29 mouse cellular contexts compared by ENCODE assay signal in the genomic region with DNA sequence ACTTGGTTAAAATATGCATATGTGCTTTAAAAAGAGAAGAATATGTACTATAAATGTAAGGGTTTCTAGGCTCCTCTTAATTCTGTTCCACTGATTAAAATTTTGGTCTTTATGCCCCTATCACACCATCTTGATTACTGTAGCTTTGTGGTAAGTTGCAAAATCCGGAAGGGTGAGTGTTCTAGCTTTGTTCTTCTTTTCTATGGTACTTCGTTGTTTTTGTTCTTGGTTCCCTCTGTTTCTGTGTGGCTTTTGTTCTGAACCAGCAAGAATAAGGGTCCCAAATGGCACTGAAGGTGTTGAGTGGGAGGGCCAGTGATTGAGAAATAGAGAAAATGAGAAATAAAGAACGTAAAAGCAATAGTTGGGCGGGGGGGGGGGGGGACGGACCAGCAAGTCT. TPM values are rescaled to one million over a fixed set of nuclear protein-coding genes. Genes with fewer than 3 reads are reported as not detected.
"Had no signal": no experiment of that assay in that cellular context is flagged by ENCODE, and none has a peak within 500 bp of the region (broad histone marks: within the 10 kb centered on the region; RNA-seq: fewer than 3 reads in every experiment).

No protein-coding gene starts in this region.

- H3K4me1 ChIP-seq: lung, embryonic 15.5 days; midbrain, embryonic 12.5 days; midbrain, embryonic 15.5 days; neural tube, embryonic 12.5 days had no signal

- H3K27ac ChIP-seq: kidney, postnatal 0 days; left cerebral cortex, adult 2 months; liver, embryonic 14.5 days; lung, embryonic 15.5 days; midbrain, embryonic 12.5 days; midbrain, embryonic 15.5 days; neural tube, embryonic 12.5 days had no signal

- H3K4me2 ChIP-seq: liver, embryonic 11.5 days; lung, embryonic 15.5 days; midbrain, embryonic 12.5 days; midbrain, embryonic 15.5 days; neural tube, embryonic 12.5 days had no signal

- H3K27me3 ChIP-seq: lung, embryonic 15.5 days; midbrain, embryonic 12.5 days; midbrain, embryonic 15.5 days; neural tube, embryonic 12.5 days had no signal

- H3K36me3 ChIP-seq: lung, embryonic 15.5 days; midbrain, embryonic 12.5 days; midbrain, embryonic 15.5 days; neural tube, embryonic 12.5 days had no signal

- ATAC-seq: intestine, postnatal 0 days; midbrain, embryonic 15.5 days had no signal

- H3K9ac ChIP-seq: liver, embryonic 14.5 days; lung, embryonic 15.5 days; midbrain, embryonic 12.5 days; midbrain, embryonic 15.5 days; neural tube, embryonic 12.5 days had no signal

- H3K4me3 ChIP-seq: left cerebral cortex, adult 2 months; lung, embryonic 15.5 days; midbrain, embryonic 12.5 days; midbrain, embryonic 15.5 days; neural tube, embryonic 12.5 days had no signal

- DNase-seq: kidney, adult 2 months; kidney, postnatal 36 days; layer of hippocampus, postnatal 36 days; lung, adult 18-20 months; lung, postnatal 14 days; thymus, adult 18-20 months; thymus, postnatal 36 days had no signal

- H3K9me3 ChIP-seq: lung, embryonic 15.5 days; midbrain, embryonic 12.5 days; midbrain, embryonic 15.5 days; neural tube, embryonic 12.5 days had no signal

RNA-seq across cellular contexts. Expression of a gene that starts 27.2 kb away (rescaled TPM):
- total RNA-seq: layer of hippocampus, adult 8-10 months; layer of hippocampus, postnatal 10 days; layer of hippocampus, postnatal 36 days; left cerebral cortex, adult 2 months; left cerebral cortex, postnatal 10 days; left cerebral cortex, postnatal 36 days had no signal
- polyA plus RNA-seq: intestine, embryonic 14.5 days; intestine, postnatal 0 days; kidney, adult 2 months; kidney, embryonic 14.5 days; kidney, postnatal 0 days; limb, embryonic 11.5 days; limb, embryonic 14.5 days; liver, embryonic 11.5 days; liver, embryonic 14.5 days; lung, embryonic 15.5 days; midbrain, embryonic 12.5 days; midbrain, embryonic 15.5 days; neural tube, embryonic 12.5 days; small intestine, adult 2 months; spleen, adult 2 months; stomach, embryonic 16.5 days; testis, adult 2 months; urinary bladder, adult 2 months had no signal

RNA-seq across cellular contexts. Expression of a gene that starts 30.9 kb away (rescaled TPM):
- total RNA-seq: layer of hippocampus, postnatal 36 days; left cerebral cortex, adult 2 months; left cerebral cortex, postnatal 36 days had no signal
- polyA plus RNA-seq: testis, adult 2 months had no signal

RNA-seq across cellular contexts. Expression of a gene that starts 44.1 kb away (rescaled TPM):
- total RNA-seq: layer of hippocampus, postnatal 10 days; layer of hippocampus, postnatal 36 days; left cerebral cortex, adult 2 months; left cerebral cortex, postnatal 10 days; left cerebral cortex, postnatal 36 days had no signal
- polyA plus RNA-seq: kidney, embryonic 14.5 days; midbrain, embryonic 15.5 days; testis, adult 2 months had no signal
